Mouse (Mus musculus): ENCODE data around the gene Catip. TPM values are rescaled to one million over a fixed set of nuclear protein-coding genes. Genes with fewer than 3 reads are reported as not detected.

Gene Catip
- 3.6 TPM for polyA plus RNA-seq (2014; fragmentation: Illumina TruSeq; extraction: RNeasy Lipid Tissue Mini Kit (QIAGEN cat#74804); ENCODE audit: low read depth, low replicate concordance)

GRCm38 (mm10) chr1:74361812-74362211 lies at the start of gene Catip:
Gene Catip, plus strand, starts transcription at chr1:74362108.

GRCm38 (mm10) chr1:74374980-74375379 lies 13.1 kb downstream of the Catip start, which contains the start of gene Slc11a1:
Gene Slc11a1, plus strand, starts transcription at chr1:74375195.

GRCm38 (mm10) chr1:74390924-74391748 lies 29.2 kb downstream of the Catip start, which contains the start of gene Ctdsp1:
Gene Ctdsp1, plus strand, starts transcription at chr1:74391509.

GRCm38 (mm10) chr1:74408589-74409504 lies 46.9 kb downstream of the Catip start, which contains the start of gene Vil1:
Gene Vil1, plus strand, starts transcription at chr1:74409376.

Other genes starting within 250 kb of the Catip start
- gene Tns1, start 237.7 kb upstream of the Catip start, polyA plus RNA-seq (2014; fragmentation: Illumina TruSeq; extraction: RNeasy Lipid Tissue Mini Kit (QIAGEN cat#74804); ENCODE audit: low read depth, low replicate concordance), result 215 TPM
- gene Rufy4, start 236.6 kb upstream of the Catip start, polyA plus RNA-seq (2014; fragmentation: Illumina TruSeq; extraction: RNeasy Lipid Tissue Mini Kit (QIAGEN cat#74804); ENCODE audit: low read depth, low replicate concordance), result 2.5 TPM
- 0.14 TPM for gene Cxcr2, start 208.1 kb upstream of the Catip start, polyA plus RNA-seq (2014; fragmentation: Illumina TruSeq; extraction: RNeasy Lipid Tissue Mini Kit (QIAGEN cat#74804); ENCODE audit: low read depth, low replicate concordance)
- not detected for gene Cxcr1, start 167.5 kb upstream of the Catip start, polyA plus RNA-seq (2014; fragmentation: Illumina TruSeq; extraction: RNeasy Lipid Tissue Mini Kit (QIAGEN cat#74804); ENCODE audit: low read depth, low replicate concordance)
- 299 TPM for gene Arpc2, start 126.0 kb upstream of the Catip start, polyA plus RNA-seq (2014; fragmentation: Illumina TruSeq; extraction: RNeasy Lipid Tissue Mini Kit (QIAGEN cat#74804); ENCODE audit: low read depth, low replicate concordance)
- 0.60 TPM for gene Gpbar1, start 83.6 kb upstream of the Catip start, polyA plus RNA-seq (2014; fragmentation: Illumina TruSeq; extraction: RNeasy Lipid Tissue Mini Kit (QIAGEN cat#74804); ENCODE audit: low read depth, low replicate concordance)
- 181 TPM for gene Aamp, start 77.4 kb upstream of the Catip start, polyA plus RNA-seq (2014; fragmentation: Illumina TruSeq; extraction: RNeasy Lipid Tissue Mini Kit (QIAGEN cat#74804); ENCODE audit: low read depth, low replicate concordance)
- 113 TPM for gene Pnkd, start 77.2 kb upstream of the Catip start, polyA plus RNA-seq (2014; fragmentation: Illumina TruSeq; extraction: RNeasy Lipid Tissue Mini Kit (QIAGEN cat#74804); ENCODE audit: low read depth, low replicate concordance)
- 80.6 TPM for gene Tmbim1, start 56.5 kb upstream of the Catip start, polyA plus RNA-seq (2014; fragmentation: Illumina TruSeq; extraction: RNeasy Lipid Tissue Mini Kit (QIAGEN cat#74804); ENCODE audit: low read depth, low replicate concordance)
- gene Slc11a1, start 13.1 kb downstream of the Catip start, polyA plus RNA-seq (2014; fragmentation: Illumina TruSeq; extraction: RNeasy Lipid Tissue Mini Kit (QIAGEN cat#74804); ENCODE audit: low read depth, low replicate concordance), result 16.4 TPM
- gene Ctdsp1, start 29.4 kb downstream of the Catip start, polyA plus RNA-seq (2014; fragmentation: Illumina TruSeq; extraction: RNeasy Lipid Tissue Mini Kit (QIAGEN cat#74804); ENCODE audit: low read depth, low replicate concordance), result 73.3 TPM
- 3.4 TPM for gene Vil1, start 47.3 kb downstream of the Catip start, polyA plus RNA-seq (2014; fragmentation: Illumina TruSeq; extraction: RNeasy Lipid Tissue Mini Kit (QIAGEN cat#74804); ENCODE audit: low read depth, low replicate concordance)
- gene Cnot9, start 143.9 kb downstream of the Catip start, polyA plus RNA-seq (2014; fragmentation: Illumina TruSeq; extraction: RNeasy Lipid Tissue Mini Kit (QIAGEN cat#74804); ENCODE audit: low read depth, low replicate concordance), result 18.5 TPM
- 3.1 TPM for gene Plcd4, start 180.8 kb downstream of the Catip start, polyA plus RNA-seq (2014; fragmentation: Illumina TruSeq; extraction: RNeasy Lipid Tissue Mini Kit (QIAGEN cat#74804); ENCODE audit: low read depth, low replicate concordance)
- 6.7 TPM for gene Usp37, start 182.2 kb downstream of the Catip start, polyA plus RNA-seq (2014; fragmentation: Illumina TruSeq; extraction: RNeasy Lipid Tissue Mini Kit (QIAGEN cat#74804); ENCODE audit: low read depth, low replicate concordance)
- gene Zfp142, start 226.1 kb downstream of the Catip start, polyA plus RNA-seq (2014; fragmentation: Illumina TruSeq; extraction: RNeasy Lipid Tissue Mini Kit (QIAGEN cat#74804); ENCODE audit: low read depth, low replicate concordance), result 11.2 TPM
- 13.9 TPM for gene Bcs1l, start 226.2 kb downstream of the Catip start, polyA plus RNA-seq (2014; fragmentation: Illumina TruSeq; extraction: RNeasy Lipid Tissue Mini Kit (QIAGEN cat#74804); ENCODE audit: low read depth, low replicate concordance)
- 34.3 TPM for gene Rnf25, start 239.3 kb downstream of the Catip start, polyA plus RNA-seq (2014; fragmentation: Illumina TruSeq; extraction: RNeasy Lipid Tissue Mini Kit (QIAGEN cat#74804); ENCODE audit: low read depth, low replicate concordance)
- 5.0 TPM for gene Stk36, start 239.3 kb downstream of the Catip start, polyA plus RNA-seq (2014; fragmentation: Illumina TruSeq; extraction: RNeasy Lipid Tissue Mini Kit (QIAGEN cat#74804); ENCODE audit: low read depth, low replicate concordance)